Mouse (Mus musculus): ENCODE data around the gene Rasip1.
"Not testable (repeated sequence)": the region's sequence is repeated elsewhere in the genome, so short reads cannot be mapped to it uniquely, and the experiment has no call there.

The Rasip1 gene

DNA sequence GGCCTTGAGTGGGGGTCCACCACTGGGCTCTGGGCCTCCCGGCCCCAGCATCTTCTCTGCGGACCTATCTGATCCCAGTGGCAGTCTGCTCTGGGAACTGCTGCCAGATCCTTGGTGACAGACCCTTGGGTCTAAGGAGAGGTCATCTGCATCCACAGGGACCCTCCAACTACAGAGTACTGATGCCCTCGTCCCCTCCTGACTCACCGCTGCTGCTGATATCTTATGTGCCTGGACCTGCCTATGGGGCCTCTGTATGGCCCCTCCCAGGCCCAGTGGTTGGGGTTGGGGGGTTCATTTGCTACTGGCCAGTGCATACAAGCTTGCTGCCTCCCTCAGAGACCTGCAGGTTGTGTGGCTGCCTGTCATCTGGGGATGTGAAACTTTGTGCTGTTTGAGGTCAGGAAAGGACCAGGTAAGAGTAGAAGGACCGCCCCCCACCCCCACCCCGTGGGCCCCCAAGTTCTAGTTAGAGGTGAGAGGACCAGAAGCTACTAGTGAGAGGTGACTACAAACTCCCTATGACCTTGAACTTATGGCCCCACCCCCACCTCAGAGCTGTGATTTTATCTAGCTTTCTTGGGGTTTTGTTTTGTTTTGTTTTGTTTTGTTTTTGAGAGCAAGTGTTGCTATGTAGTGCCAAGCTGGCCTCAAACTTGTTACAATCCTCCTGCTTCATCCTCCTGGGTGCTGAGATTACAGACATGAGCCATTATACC, 17.7 kb downstream of the Rasip1 start:
- DNase-seq = no peak

DNA sequence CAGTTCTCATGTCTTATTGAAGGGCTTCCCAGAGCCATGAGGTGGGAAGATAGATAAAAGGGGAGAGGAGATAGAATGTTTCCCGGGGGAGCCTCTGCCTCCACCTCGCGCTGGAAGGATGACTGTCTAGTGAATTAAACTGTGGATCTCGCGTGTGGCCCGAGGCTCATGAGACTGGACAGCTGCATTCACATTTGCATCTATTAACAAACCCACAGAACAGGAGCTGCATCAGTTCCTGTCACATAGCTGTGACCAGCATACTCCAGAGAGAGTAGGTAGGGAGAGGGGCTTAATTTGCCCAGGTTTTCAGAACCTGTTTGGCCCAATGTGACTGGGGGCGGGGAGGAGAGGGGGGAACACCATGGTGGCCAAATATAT, 18.3 kb downstream of the Rasip1 start:
- DNase-seq = no peak

DNA sequence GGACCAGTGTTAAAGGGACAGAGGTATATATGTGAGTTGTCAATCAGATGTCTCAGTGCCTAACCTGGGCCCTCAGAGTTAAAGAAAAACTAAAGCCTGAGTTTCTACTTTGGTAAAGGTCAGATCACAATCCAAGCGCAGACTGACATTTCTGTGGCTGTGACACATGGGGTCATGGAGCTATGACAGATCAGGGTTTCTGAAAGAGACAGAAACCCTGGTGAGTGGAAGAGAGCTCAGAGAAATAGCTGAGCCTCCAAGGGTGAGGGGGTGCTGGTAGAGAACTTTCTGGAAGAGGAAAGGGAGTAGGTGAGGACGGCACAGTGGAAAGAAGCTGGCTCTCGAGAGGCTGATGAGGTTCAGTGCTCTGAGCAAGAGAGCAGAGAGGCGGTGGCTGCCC, 19.4 kb downstream of the Rasip1 start:
- DNase-seq = no peak

DNA sequence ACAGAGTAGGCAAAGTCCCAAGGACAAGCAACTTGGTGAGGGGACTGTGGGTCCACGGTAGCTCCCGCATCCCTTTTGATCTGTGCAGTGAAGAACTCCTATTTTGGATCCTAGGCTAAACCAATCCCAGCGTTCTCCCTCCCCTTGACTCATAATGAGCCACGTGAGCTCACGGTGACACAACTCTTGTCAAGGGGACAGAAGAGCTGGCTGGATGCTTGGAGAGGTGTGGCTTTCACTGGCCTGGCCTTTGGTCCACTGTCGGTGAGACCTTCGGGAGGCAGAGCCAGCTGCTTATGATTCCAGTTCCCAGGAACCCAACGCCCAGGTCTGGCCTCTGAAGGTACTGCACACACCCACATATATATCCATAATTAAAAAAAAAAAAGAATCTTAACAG, 22.1 kb downstream of the Rasip1 start:
- no peak for DNase-seq

DNA sequence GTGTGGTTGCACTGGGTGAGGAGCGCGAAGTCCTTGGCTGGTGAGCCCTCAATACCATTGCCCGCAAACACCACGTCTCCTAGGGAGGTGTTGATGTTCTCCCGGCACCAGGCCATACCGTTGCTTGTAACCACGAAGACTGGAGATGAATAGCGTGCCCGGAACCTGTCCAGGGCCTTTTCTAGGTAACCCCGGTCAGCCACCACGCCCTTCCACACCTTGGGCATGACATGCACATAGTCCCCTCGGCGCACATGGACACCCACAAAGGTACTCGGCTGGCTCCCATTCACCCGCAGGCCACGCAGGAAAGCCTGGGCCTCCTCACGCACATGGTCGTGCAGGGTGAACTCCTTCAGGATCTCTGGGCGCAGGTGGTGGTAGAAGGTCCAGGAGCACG, 23.2 kb downstream of the Rasip1 start:
- DNase-seq = not testable (repeated sequence)

DNA sequence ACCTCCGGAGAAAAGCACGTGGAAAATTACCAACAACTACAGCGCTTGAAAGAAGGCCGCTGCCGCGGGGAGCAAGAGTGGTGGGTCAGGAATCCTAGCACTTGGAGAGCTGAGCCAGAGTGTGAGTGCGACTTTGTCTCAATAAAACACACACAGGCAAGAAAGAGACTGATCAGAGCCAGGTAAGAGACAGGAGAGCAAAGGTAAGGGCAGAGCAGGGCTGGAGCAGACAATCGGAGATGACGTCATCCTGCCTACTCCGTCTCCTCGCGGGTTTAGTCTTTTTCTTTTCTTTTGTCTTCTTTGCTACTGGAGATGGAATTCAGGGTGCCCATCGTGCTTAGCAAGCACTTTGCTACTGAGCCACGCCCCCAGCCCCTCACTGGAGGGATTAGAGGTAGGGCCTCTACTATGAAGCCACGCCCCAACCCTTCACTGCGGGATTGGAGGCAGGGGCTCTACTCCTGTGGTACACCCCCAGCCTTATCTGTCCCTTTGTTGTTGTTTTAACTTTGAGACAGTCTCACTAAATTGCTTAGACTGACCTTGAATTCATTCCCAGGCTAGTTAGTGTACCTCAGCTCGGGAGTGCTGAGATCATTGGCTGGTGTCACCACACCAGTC, 27.2 kb downstream of the Rasip1 start:
- peak in 1 of 2 experiments; percentile 41 for DNase-seq

DNA sequence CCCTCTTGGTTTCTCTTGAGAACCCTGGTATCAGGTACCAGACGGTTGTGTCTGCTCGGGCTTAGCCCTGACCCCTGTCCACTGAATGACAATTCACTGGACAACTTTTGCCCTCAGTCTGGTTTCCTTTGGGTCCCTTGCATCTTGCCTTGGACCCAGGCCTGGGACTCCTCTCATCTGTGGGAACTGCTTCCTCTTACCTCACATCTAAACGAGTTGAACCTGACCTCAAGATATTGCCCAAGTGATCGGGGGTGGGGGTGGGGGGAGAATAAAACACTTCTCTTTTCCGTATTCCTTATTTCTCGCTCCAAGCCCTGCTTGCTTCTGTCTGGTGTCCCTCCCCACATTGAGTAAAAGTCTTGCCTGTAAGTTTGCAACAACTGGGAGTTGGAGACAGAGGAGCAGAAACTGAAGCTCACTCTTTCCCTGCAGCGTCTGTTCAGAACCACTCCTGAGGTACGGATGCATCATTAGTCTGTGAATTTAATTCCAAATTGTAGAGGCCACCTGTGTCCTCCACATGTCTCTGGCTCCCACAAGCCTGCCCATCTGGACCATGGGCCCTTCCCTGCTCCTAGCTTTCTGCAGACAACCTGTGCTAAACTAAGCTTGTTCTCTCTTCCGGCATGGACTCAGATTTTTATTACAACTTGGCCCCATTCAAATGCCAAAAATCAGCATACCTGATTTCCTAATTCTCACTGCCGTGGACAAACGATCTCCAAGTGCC, 33.6 kb downstream of the Rasip1 start:
- no peak for DNase-seq

DNA sequence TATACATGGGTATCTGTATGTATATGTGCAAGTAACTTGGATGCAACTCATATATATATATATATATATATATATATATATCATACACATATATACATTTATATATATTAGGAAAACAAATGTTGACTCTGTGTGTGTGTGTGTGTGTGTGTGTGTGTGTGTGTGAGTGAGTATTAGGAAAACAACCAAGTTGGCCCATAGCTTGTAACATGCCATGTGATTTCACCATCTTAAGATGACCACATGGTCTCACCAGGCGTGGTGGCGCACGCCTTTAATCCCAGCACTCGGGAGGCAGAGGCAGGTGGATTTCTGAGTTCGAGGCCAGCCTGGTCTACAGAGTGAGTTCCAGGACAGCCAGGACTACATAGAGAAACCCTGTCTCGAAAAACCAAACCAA, 34.4 kb downstream of the Rasip1 start:
- DNase-seq = not testable (repeated sequence)

DNA sequence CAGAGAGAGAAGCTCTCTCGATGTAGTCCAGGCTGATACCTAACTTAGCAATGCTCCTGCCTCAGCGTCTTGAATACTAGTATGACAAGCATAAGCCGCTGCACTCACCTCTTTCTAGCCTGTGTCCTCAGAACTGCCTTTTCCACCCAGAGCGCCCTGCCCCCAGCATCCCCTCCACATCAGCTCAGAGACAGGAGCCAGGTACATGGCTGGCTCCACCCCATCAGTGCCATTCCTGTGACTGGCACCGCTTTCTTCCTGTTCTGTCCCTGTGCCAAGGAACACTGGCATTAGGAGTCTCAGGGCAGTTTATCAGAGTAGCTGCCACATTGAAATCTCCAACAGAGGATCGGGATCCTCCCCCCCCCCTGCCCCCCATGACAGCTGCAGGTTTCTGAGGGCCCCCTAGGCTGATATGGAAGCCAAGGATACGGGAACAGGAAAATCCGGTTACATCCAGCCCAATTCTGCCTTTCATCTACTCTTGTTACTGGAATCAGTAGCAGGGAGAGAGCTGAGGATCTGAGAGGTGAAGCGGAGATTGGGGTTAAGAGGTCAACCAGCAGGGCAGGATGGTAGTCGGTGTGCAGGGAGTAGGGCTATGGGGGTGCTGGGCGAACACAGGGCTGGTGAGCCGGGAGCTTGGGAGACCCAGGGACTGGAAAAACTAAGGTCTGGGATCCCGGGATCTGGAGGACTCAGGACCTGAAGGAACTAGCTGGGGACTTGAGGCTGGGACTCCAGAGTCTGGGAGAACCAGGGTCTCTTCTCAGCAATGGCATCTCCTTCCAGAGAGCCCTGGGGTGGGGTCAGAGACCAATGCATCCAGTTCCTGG, 38.2 kb downstream of the Rasip1 start:
- no peak for DNase-seq

DNA sequence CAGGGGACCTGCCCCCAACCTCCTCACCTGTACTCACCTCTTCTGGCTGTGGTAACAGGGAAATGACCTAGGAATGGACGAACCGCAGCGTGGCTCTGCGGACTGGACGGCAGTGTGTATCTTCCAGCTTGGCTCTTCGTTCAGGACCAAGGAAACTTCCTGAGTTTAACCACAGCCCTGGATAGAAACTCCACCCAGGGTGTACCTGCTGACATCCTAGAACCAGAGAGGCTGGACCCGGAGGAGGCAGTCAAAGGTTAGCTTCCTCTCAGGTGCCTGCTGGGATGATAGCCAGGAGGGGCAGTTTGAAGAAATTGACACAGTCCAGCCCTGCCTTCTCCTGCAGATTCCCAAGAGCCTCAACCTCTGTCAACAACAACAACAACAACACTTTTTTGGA, 38.9 kb downstream of the Rasip1 start, which contains the start of gene Fut2:
Gene Fut2, minus strand, starts transcription at position 234 of the 400 bp plus-strand sequence.
- no peak for DNase-seq

DNA sequence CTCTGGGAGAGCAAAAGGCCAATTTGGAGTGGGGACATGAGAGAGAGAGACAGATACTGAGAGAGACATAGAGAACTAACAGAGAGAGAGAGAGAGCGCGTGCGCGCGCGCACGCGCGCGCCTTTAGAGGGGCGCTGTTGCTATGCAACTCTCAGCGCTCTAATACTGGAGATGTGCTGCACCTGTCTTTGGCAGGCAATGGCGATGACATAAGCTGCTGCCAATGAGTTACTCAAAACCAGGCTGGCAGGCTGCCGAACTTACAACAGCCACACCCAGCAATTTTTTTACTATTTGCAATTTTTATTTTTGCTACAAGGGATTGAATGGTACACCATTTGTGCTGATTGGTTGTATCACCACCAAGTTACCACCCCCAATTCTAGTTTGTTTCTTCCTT, 40.5 kb downstream of the Rasip1 start:
- no peak for DNase-seq

DNA sequence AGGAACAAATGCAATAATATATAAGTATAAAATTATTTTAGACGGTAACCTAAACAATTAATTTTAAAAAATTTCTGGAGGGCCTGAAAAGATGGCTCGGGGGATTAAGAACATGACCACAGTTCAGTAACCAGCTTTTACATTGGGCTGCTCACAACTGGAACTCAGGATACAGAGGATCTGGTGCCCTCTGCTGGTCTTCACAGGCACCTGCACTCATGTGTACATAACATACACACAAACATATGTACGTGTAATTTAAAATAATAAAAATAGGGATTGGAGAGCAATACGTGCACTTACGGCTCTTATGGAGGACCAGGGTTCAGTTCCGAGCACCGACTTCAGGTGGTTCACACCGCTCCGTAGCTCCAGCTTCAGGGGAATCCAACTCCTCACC, 41.6 kb downstream of the Rasip1 start:
- DNase-seq = no peak

DNA sequence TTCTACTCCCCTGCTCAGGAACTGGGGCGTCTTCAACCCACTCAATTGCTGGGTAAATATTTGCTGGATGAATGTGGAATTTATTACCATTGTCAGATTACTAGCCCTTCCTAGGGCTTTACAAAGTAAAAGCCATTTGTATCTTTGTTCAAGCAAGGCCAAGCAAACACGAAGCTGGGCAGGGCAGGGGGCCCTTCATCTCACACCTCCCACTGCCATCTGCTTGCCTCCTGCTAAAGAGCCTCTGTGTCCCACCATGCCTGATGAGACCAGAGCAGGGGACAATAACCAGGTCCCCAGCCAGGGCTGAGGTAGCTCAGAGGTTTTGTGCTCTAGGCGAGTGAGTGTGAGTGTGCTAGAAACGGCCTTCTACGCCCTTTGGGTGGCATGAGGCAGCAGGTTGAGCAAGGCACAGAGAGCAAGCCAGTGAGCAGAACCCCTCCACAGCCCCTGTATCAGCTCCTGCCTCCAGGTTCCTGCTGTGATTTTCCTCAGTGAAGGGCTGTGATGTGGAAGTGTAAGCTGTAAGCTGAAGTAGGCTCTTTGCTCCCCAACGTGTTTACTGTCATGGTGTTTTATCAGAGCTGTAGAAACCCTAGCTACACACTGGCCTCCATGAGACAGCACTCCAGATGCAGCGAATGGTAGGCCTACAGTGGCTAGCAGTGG, 50.5 kb downstream of the Rasip1 start:
- DNase-seq = no peak

DNA sequence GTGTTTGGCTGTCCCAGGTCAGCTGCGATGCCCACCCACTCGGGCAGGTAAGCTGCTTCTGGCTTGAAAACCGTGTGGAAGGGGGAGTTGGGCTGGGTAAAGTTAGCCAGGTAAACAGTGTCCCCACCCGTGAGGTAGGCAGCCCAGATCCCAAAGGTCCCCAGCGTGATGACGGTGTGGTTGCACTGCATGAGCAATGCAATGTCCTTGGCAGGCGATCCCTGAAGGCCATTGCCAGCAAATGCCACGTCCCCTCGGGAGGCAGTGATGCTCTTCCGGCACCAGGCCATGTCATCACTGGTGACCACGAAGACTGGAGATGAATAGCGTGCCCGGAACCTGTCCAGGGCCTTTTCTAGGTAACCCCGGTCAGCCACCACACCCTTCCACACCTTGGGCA, 51.2 kb downstream of the Rasip1 start:
- no peak for DNase-seq

DNA sequence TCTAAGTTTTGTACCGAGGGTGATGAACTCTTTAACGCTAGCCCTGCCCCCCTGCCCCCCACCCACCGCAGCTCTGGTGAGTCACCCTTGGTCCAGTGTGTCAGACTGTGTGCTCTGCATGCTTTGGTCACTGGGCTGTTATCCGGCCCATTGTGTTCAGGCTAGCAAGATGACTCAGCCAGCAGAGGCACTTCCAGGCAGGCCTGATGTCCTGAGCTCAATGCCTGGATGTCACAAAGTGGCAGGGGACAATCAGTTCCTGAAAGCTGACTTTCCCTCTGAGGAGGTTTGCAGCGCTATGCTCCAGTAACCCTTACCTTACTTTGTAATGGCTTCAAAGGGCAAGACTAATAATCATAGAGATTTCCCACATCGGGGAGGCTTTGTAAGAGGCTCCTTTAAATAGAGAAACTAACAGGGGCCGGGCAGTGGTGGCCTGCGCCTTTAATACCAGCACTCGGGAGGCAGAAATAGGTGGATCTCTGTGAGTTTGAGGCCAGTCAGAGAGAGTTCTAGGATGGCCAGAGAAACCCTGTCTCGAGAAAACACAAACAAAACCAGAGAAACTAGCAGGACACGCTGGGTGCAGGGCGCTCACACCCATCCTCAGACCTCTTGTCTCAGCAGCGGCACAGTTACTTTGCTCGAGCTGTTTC, 52.8 kb downstream of the Rasip1 start:
- DNase-seq = peak in 1 of 2 experiments; percentile 56

DNA sequence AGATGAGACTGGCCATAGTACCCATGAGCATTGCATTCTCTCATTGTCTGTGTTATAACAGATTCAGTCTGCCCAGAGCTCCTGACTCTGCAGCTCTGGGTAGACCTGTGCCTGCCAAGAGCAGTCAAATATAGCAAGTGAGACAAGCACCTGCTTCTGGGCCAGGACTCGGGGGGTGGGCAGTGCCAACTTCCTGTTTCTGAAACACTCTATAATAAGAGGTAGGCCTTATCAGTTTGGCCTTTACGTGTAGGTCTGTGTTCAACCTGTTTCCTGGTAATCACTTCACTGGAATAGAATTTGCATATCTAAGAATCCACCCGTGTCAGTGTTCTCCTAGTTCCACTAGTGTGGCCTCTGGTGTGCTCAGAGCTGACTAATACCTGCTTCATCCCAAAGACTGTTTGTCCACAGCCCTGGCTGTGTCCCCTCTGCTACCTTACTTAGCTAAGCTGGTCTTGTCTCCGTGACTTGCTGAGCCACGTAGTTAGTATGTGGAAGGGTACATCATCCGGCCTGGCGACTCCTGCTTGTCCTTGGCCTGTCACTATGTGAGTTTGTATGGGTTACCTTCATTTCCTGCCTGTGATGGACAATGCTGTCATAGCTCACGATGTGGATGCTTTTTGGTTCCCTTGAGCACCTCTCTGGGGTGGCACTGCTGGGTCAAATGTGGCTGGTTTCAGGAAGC, 53.9 kb downstream of the Rasip1 start:
- no peak for DNase-seq

DNA sequence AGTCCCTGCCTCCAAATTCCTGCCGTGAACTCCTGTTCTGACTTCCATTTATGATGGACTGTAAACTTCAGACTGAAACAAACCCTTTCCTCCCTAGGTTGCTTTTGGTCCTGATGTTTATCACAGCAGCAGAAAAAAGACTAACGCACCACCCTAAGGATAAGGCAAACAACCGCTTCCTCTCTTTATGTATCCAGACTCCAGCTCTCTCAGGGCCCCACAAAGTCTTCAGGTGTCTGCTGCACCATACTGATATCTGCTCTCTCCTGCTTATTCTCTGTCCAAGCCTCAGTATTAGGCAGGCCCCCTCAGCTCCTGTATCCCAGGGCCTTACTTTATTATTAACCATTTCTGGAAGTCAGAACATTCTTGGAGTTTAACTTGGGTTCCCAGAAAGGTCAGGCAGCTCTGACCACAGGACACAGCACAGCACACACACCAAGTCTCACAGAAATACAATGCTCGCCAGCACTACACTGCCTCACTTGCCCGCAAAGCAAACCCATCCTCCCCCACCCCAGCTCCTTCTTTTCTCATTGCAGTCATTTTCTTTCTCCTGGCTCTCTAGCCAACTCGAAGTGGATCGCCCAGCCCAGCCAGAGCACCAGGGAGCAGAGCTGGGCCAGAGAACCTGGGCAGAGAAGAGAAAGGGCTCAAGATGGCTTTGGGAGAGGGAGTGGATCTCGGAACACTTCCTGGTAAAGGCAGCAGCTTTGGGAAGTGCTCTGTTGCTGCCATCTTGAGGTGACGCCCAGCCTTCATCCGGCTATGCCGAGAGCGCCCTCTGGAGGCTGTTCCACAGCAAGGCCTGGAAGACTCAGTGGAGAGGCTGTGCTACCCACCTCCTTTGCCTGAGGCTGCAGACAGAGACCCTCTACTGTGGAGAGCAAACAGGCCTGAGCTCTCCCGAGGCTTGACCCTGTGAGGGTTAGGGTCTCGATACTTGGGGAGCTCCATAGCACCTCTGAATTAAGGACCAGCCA, 55.1 kb downstream of the Rasip1 start:
- DNase-seq = peak; percentile 96 to 97

DNA sequence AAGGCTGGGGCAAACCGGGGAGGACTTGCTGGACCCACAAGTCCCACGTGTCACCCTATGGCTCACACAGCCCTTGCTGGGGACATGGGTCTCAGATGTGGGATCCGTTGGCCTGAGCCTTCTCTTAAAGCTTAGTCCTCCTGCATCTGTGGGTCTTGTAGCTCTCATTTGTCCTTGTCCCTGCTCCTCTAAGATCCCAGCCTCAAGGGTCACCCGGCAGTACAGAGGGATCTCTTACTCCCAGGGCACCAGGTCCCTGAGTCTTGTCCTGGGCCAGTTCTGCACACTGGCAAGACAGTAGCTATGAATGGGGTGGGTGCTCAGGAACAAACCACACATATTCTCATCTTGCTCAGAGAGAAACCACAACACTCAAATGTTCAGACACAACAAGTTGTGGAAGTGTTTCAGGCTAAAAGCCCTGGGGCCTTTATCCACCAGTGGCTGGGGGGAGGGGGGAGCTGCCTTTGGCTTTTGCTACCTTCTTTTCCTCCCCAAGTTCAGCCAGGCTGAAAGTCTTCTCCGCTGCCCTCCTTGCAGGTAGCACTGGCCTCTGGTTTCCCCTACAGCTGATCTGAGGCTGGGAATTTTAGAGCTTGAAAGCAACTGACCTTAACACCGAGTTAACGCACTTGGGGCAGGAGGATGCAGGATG, 56.2 kb downstream of the Rasip1 start, which contains the start of gene Ntn5:
Gene Ntn5, plus strand, starts transcription at position 627 of the 655 bp plus-strand sequence.
- DNase-seq = no peak

DNA sequence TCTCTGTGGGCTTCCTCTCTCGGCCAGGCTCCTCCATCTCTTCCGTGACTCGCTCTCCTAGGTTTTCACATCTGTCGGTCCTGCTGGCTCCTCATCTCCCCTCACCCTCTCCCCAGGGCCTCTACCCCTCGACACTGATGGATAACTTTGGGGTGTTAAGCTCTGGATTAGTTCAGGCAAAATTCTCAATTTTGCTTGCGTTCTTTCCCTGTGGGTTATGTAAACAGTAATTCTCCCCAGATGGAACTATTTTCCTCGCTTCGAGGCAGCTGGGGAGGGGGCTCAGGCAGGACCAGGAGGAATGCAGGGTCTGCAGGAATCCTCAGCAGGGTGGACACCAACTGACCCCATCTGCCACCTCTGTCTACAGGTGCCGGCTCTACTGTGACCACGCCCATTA, 58.5 kb downstream of the Rasip1 start:
- DNase-seq = no peak
